ENCODE assay signal across 8 mouse cellular contexts in genomic region chr10:52742671-52743379, GRCm38 (mm10). TPM values are rescaled to one million over a fixed set of nuclear protein-coding genes. Genes with fewer than 3 reads are reported as not detected.
DNase-seq lines count a peak whose midpoint lies in the region; ATAC-seq and TF ChIP-seq lines count a peak whose summit lies in the region.

No protein-coding gene starts in this region.

- no peak overlapping the region for H3K27ac ChIP-seq in lung, embryonic 14.5 days (ENCODE audit: low read depth)
- no peak overlapping the region for H3K27ac ChIP-seq in intestine, embryonic 16.5 days (ENCODE audit: low read length)
- H3K27ac ChIP-seq in midbrain, embryonic 11.5 days (ENCODE audit: low read depth, low read length): peak overlapping the region; percentile 78

- TF ChIP-seq POLR2A in lung, adult 2 months (IDR thresholded peaks at IDR 0.05; ENCODE audit: borderline replicate concordance, extremely low read depth, low read depth, low read length): no peak

- no peak for TF ChIP-seq CTCF in lung, embryonic 14.5 days (IDR thresholded peaks at IDR 0.05; ENCODE audit: low read depth)
- TF ChIP-seq CTCF in lung, adult 2 months (IDR thresholded peaks at IDR 0.05; ENCODE audit: insufficient read depth, low read length): no peak

- H3K9ac ChIP-seq in lung, embryonic 14.5 days: no peak overlapping the region
- H3K9ac ChIP-seq in intestine, embryonic 16.5 days (ENCODE audit: low read depth, low read length): no peak overlapping the region
- no peak overlapping the region for H3K9ac ChIP-seq in midbrain, embryonic 11.5 days (ENCODE audit: low read length)

- no peak overlapping the region for H3K4me3 ChIP-seq in lung, embryonic 14.5 days (ENCODE audit: low read depth, low read length)
- H3K4me3 ChIP-seq in lung, adult 2 months (replicated peaks; ENCODE audit: extremely low read depth, low read depth, low read length): no peak overlapping the region
- no peak overlapping the region for H3K4me3 ChIP-seq in intestine, embryonic 16.5 days (ENCODE audit: low read length)
- no peak overlapping the region for H3K4me3 ChIP-seq in midbrain, embryonic 11.5 days (ENCODE audit: low read depth, low read length)

- peak; percentile 94 for ATAC-seq in lung, embryonic 14.5 days (ENCODE audit: insufficient read depth)
- peak; percentile 70 for ATAC-seq in intestine, embryonic 16.5 days
- ATAC-seq in midbrain, embryonic 11.5 days (ENCODE audit: low FRiP score): peak; percentile 99

- H3K9me3 ChIP-seq in lung, embryonic 14.5 days (ENCODE audit: low read depth, low read length): no peaks in the 10 kb centered on the region
- no peaks in the 10 kb centered on the region for H3K9me3 ChIP-seq in intestine, embryonic 16.5 days (ENCODE audit: control insufficient read depth, low read length)
- H3K9me3 ChIP-seq in midbrain, embryonic 11.5 days (ENCODE audit: control insufficient read depth, low read length): no peaks in the 10 kb centered on the region

- no peaks in the 10 kb centered on the region for H3K4me1 ChIP-seq in lung, embryonic 14.5 days (ENCODE audit: insufficient read depth)
- no peaks in the 10 kb centered on the region for H3K4me1 ChIP-seq in lung, adult 2 months (ENCODE audit: control insufficient read depth, insufficient read depth, low read length)
- H3K4me1 ChIP-seq in intestine, embryonic 16.5 days (ENCODE audit: control insufficient read depth, insufficient read depth, low read length): 0 out of 2 replicates have a peak, but pooled peaks cover 4% of the 10 kb centered on the region
- peaks cover 6% of the 10 kb centered on the region; the same call in 1 of the 2 replicates for H3K4me1 ChIP-seq in midbrain, embryonic 11.5 days (ENCODE audit: control insufficient read depth, insufficient read depth, low read length)

- 18% methylated on average over 10 of the region's 10 CpGs for WGBS in lung, embryonic 14.5 days
- WGBS in lung, adult 2 months: 23% methylated on average over 10 of the region's 10 CpGs
- 23% methylated on average over 10 of the region's 10 CpGs for WGBS in intestine, embryonic 16.5 days
- WGBS in midbrain, embryonic 11.5 days: 3% methylated on average over 10 of the region's 10 CpGs

- DNase-seq in lung, embryonic 14.5 days: peak; percentile 59
- no peak for DNase-seq in lung, adult 2 months
- peak; percentile 78 for DNase-seq in embryo, embryonic 9.5 days (ENCODE audit: extremely low spot score)
- peak; percentile 97 for DNase-seq in midbrain, embryonic 11.5 days (ENCODE audit: low spot score, missing footprints)
- no peak for DNase-seq in spleen, postnatal 4 days (ENCODE audit: low spot score in 2 of 2)
- no peak for DNase-seq in spleen, postnatal 10 days (ENCODE audit: low spot score in 2 of 2)
- no peak for DNase-seq in thymus, postnatal 0 days (ENCODE audit: low spot score)

- H3K4me2 ChIP-seq in lung, embryonic 14.5 days: no peak overlapping the region
- H3K4me2 ChIP-seq in intestine, embryonic 16.5 days (ENCODE audit: low read depth, low read length): no peak overlapping the region
- peak overlapping the region; percentile 25; the same call in 1 of the 2 replicates for H3K4me2 ChIP-seq in midbrain, embryonic 11.5 days

- no peaks in the 10 kb centered on the region for H3K27me3 ChIP-seq in lung, embryonic 14.5 days (ENCODE audit: insufficient read depth, low read length)
- H3K27me3 ChIP-seq in intestine, embryonic 16.5 days (replicated peaks; ENCODE audit: control insufficient read depth, insufficient read depth, low read length): no peaks in the 10 kb centered on the region
- H3K27me3 ChIP-seq in midbrain, embryonic 11.5 days (ENCODE audit: control insufficient read depth, insufficient read depth, low read length): no peaks in the 10 kb centered on the region

- H3K36me3 ChIP-seq in lung, embryonic 14.5 days (ENCODE audit: insufficient read depth): no peaks in the 10 kb centered on the region
- no peaks in the 10 kb centered on the region for H3K36me3 ChIP-seq in intestine, embryonic 16.5 days (ENCODE audit: control insufficient read depth, insufficient read depth, low read length)
- H3K36me3 ChIP-seq in midbrain, embryonic 11.5 days (ENCODE audit: control insufficient read depth, insufficient read depth, low read length): no peaks in the 10 kb centered on the region

RNA-seq across cellular contexts. Expression of gene Slc35f1, which starts 52.5 kb away (rescaled TPM):
- polyA plus RNA-seq in lung, embryonic 14.5 days (2014; fragmentation: Nextera tagmentation; extraction: Ambion mirVana): 1.6 TPM in 2 replicates
- 0.06 and 0.27 TPM in 2 replicates for polyA plus RNA-seq in lung, adult 2 months (2012; rRNA removed)
- polyA plus RNA-seq in intestine, embryonic 16.5 days (2015; fragmentation: Nextera tagmentation; extraction: Ambion mirVana): 1.7 and 1.9 TPM in 2 replicates
- 11.6 and 12.6 TPM in 2 replicates for polyA plus RNA-seq in midbrain, embryonic 11.5 days (2014; fragmentation: Nextera tagmentation; extraction: Ambion mirVana)
- 0.17 and 0.23 TPM in 2 replicates for polyA plus RNA-seq in thymus, postnatal 0 days (2015; fragmentation: Nextera tagmentation; extraction: Ambion mirVana)

Comparison
In these comparisons a context has a peak if more than half of its experiments do, and no peak if none do; other contexts are left out.
1. DNase-seq: peak in lung, embryonic 14.5 days (single experiment), embryo, embryonic 9.5 days (single experiment) and midbrain, embryonic 11.5 days (single experiment); none in lung, adult 2 months (single experiment), spleen, postnatal 4 days (0 of 2), spleen, postnatal 10 days (0 of 2) and thymus, postnatal 0 days (single experiment).
2. Peak in every context shown above with its lines, with median percentiles within 50 percentile points of each other: ATAC-seq.